Mouse (Mus musculus): ENCODE data around the gene Flot1.

Gene Flot1

DNA sequence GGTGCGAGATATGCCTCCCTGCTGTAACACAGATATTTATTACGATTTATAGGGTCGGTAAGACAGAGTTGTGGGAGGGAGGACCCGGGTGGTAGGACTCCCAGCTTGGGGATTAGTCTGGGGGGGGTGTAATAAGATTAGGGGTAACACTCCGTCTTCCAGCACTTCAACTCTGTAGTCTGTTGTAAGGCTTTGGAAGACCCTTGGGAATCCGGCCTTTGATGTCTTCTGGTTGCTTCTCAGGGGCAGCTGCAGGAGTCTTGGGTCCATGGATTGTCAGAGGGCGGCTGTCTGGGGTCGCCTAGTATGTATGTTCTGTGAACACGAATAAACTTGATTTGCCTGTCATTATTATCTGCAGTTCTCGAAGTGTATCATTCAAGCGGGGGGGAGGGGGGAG is 466 bp upstream of the Flot1 start:
- peaks cover 32% of the 10 kb centered on the region for H3K36me3 ChIP-seq (ENCODE audit: insufficient read depth, low read length)
- peaks cover 41% of the 10 kb centered on the region for H3K4me1 ChIP-seq (replicated peaks; ENCODE audit: low read depth, low read length)
- TF ChIP-seq POU5F1 (IDR thresholded peaks at IDR 0.05; ENCODE audit: borderline replicate concordance, low read length): no peak
- H3K9me3 ChIP-seq (ENCODE audit: low read length): no peaks in the 10 kb centered on the region
- H3K27me3 ChIP-seq (ENCODE audit: insufficient read depth, low read length): peaks cover 15% of the 10 kb centered on the region
- H3K4me3 ChIP-seq (replicated peaks; ENCODE audit: low read length): peak overlapping the region; percentile 88

DNA sequence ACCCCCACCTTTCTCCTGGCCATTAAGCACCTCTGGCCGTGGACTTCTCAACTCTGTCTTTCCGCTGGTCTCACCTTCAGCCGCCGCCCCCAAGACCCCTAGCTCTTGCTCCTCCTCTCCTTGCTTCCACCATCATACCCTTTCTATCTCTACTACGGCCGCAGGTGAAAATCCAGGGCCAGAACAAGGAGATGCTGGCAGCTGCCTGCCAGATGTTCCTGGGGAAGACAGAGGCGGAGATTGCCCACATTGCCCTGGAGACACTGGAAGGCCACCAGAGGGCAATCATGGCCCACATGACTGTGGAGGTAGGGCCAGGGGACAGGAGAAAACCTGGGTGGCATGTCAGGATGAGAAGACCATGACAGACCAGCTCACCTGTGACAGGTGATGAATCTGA is 1.4 kb downstream of the Flot1 start:
- Histone ChIP-seq H3K9me3 (ENCODE audit: low read length) (no peaks in the 10 kb centered on the region), H3K27me3 (ENCODE audit: insufficient read depth, low read length) (peaks cover 14% of the 10 kb centered on the region), H3K4me1 (replicated peaks; ENCODE audit: low read depth, low read length) (peaks cover 44% of the 10 kb centered on the region), H3K36me3 (ENCODE audit: insufficient read depth, low read length) (peaks cover 36% of the 10 kb centered on the region), H3K4me3 (replicated peaks; ENCODE audit: low read length) (peak overlapping the region; percentile 84)
- no peak for TF ChIP-seq NANOG (IDR thresholded peaks at IDR 0.05; ENCODE audit: borderline replicate concordance, low read length)
- no peak for TF ChIP-seq CTCF (conservative IDR thresholded peaks at IDR 0.05; ENCODE audit: low read length)
- TF ChIP-seq POU5F1 (IDR thresholded peaks at IDR 0.05; ENCODE audit: borderline replicate concordance, low read length): no peak

DNA sequence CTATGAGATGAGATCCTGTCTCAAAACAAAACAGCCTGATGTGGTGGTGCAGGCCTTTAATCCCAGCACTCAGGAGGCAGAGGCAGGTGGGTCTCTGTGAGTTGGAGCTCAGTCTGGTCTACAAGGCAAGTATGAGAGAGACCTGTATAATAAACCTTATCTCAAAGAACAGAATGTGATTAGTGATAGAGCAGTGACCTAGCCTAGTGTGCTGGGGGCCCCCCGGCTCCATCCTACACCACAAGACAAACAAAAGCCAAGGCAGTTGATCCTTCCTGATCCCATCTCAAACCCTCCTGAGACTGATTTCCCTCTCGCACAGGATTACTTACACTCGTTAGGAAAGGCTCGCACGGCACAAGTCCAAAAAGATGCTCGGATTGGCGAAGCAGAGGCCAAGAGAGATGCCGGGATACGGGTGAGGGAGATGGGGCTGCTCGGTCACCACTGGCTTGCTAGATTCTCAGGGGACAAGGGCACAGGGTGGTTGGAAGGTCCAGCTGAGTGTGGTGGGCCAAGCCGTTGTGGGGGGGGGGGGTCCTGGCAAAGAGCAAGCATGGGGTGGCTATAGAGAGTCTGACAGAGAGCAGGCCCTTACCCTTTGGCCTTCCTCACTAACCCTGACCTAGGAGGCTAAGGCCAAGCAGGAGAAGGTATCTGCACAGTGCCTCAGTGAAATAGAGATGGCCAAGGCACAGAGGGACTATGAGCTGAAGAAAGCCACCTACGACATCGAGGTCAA is 2.2 kb downstream of the Flot1 start:
- Histone ChIP-seq H3K9me3 (ENCODE audit: low read length) (no peaks in the 10 kb centered on the region), H3K4me1 (replicated peaks; ENCODE audit: low read depth, low read length) (peaks cover 51% of the 10 kb centered on the region), H3K27me3 (ENCODE audit: insufficient read depth, low read length) (peaks cover 7% of the 10 kb centered on the region), H3K36me3 (ENCODE audit: insufficient read depth, low read length) (peaks cover 38% of the 10 kb centered on the region), H3K4me3 (replicated peaks; ENCODE audit: low read length) (no peak overlapping the region)
- TF ChIP-seq CTCF (conservative IDR thresholded peaks at IDR 0.05; ENCODE audit: low read length): no peak
- no peak for TF ChIP-seq POU5F1 (IDR thresholded peaks at IDR 0.05; ENCODE audit: borderline replicate concordance, low read length)
- no peak for TF ChIP-seq NANOG (IDR thresholded peaks at IDR 0.05; ENCODE audit: borderline replicate concordance, low read length)

DNA sequence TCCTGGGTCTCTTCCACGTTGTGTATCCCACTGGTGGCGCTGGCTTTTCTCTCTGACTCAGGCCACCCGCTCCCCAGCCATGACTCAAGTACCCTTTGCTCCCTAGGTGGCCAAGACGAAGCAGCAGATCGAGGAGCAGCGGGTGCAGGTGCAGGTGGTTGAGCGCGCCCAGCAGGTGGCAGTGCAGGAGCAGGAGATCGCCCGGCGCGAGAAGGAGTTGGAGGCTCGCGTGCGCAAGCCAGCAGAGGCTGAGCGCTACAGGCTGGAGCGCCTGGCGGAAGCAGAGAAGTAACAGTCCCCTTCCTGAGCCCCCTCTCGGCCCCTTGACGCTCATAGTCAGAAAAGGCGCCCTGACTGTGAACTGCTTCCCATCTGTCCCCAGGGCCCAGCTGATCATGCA is 6.7 kb downstream of the Flot1 start:
- Histone ChIP-seq H3K9me3 (ENCODE audit: low read length) (no peaks in the 10 kb centered on the region), H3K27me3 (ENCODE audit: insufficient read depth, low read length) (no peaks in the 10 kb centered on the region), H3K4me3 (replicated peaks; ENCODE audit: low read length) (peak overlapping the region; percentile 26; the same call in 1 of the 2 replicates), H3K4me1 (replicated peaks; ENCODE audit: low read depth, low read length) (peaks cover 33% of the 10 kb centered on the region), H3K36me3 (ENCODE audit: insufficient read depth, low read length) (peaks cover 77% of the 10 kb centered on the region)
- TF ChIP-seq NANOG (IDR thresholded peaks at IDR 0.05; ENCODE audit: borderline replicate concordance, low read length): no peak
- TF ChIP-seq CTCF (conservative IDR thresholded peaks at IDR 0.05; ENCODE audit: low read length): peak; percentile 51

DNA sequence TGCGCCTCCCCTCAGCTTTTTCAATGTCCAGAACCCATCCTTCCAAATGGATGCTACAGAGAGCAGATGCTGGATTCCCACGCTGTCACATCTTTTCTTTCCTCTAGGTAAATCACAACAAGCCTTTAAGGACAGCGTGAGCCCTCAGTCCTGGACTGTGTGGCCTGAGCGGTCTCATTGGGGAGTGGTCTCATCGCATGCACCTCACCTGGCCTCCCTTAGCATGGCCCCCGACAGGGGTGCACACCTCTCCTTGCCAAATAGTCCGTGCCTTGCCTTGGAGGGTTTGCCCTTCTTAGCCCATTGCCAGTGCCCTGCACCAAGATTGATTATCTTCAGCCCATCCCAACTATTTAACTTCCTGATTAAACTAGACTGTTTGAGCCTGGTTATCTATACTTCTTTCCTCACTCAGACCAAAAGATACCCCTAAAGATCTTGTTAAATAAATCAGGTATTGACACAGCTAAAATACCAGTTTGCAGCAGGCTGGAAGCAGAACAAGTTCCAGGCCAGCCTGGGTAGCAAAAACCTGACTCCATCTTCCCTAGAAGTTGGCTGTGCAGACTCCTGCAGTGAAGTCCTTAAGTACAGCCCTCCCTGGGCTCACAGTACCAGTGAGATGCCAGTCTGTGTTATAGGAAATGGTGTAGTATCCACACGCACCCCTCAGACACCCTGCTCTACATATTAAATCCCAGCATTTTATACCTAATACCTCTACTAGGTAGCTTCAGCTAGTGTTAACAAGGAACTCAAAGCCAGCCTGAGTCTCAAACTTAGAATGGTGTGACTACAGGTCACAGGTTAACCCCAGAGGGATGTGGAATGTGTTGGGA is 9.6 kb downstream of the Flot1 start:
- Histone ChIP-seq H3K36me3 (ENCODE audit: insufficient read depth, low read length) (peaks cover 70% of the 10 kb centered on the region), H3K4me1 (replicated peaks; ENCODE audit: low read depth, low read length) (peaks cover 46% of the 10 kb centered on the region), H3K4me3 (replicated peaks; ENCODE audit: low read length) (no peak overlapping the region), H3K9me3 (ENCODE audit: low read length) (no peaks in the 10 kb centered on the region), H3K27me3 (ENCODE audit: insufficient read depth, low read length) (no peaks in the 10 kb centered on the region)
- no peak for TF ChIP-seq NANOG (IDR thresholded peaks at IDR 0.05; ENCODE audit: borderline replicate concordance, low read length)
- TF ChIP-seq CTCF (conservative IDR thresholded peaks at IDR 0.05; ENCODE audit: low read length): no peak
- TF ChIP-seq POU5F1 (IDR thresholded peaks at IDR 0.05; ENCODE audit: borderline replicate concordance, low read length): no peak

DNA sequence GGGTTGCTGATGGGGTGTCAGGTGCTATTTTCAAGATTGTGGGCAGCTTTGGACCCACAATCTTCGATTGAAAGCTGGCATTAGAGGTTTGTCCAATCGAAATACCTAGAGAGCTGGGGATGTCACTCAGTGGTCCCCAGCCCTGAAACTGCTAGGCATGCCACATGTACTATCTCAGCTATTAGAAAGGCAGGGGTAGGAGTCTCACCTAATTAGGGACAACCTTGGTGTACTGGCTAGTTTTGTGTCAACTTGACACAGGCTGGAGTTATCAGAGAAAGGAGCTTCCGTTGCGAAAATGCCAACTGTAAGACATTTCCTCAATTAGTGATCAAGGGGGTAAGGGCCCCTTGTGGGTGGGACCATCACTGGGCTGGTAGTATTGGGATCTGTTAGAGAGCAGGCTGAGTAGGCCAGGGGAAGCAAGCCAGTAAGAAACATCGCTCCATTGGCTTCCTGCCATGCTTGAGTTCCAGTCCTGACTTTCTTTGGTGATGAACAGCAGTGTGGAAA is 10.3 kb downstream of the Flot1 start:
- no peaks in the 10 kb centered on the region for H3K9me3 ChIP-seq (ENCODE audit: low read length)
- TF ChIP-seq CTCF (conservative IDR thresholded peaks at IDR 0.05; ENCODE audit: low read length) (no peak), POU5F1 (IDR thresholded peaks at IDR 0.05; ENCODE audit: borderline replicate concordance, low read length) (no peak), NANOG (IDR thresholded peaks at IDR 0.05; ENCODE audit: borderline replicate concordance, low read length) (no peak)
- H3K36me3 ChIP-seq (ENCODE audit: insufficient read depth, low read length): peaks cover 68% of the 10 kb centered on the region
- H3K27me3 ChIP-seq (ENCODE audit: insufficient read depth, low read length): no peaks in the 10 kb centered on the region
- no peak overlapping the region for H3K4me3 ChIP-seq (replicated peaks; ENCODE audit: low read length)
- peaks cover 46% of the 10 kb centered on the region for H3K4me1 ChIP-seq (replicated peaks; ENCODE audit: low read depth, low read length)

DNA sequence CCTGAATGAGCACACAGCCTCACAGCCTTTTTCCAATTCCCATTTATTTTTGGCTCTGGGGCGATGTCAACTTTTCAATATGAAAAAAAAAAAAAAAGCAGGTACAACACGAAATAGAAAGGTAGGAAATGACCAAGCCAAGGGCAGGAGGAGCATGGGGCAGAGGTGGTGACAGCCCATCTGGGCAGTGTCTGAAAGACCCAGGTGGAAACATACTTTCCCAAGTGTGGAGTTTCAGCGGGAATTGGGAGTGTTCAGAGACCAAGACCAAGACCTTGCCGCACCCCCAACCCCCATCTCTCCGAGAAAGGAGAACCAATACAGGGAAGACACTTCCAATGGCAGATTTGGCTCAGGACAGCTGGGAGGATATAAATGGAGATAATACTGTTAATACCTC is 10.9 kb downstream of the Flot1 start:
- Histone ChIP-seq H3K36me3 (ENCODE audit: insufficient read depth, low read length) (peaks cover 68% of the 10 kb centered on the region), H3K9me3 (ENCODE audit: low read length) (no peaks in the 10 kb centered on the region), H3K27me3 (ENCODE audit: insufficient read depth, low read length) (no peaks in the 10 kb centered on the region), H3K4me1 (replicated peaks; ENCODE audit: low read depth, low read length) (peaks cover 48% of the 10 kb centered on the region), H3K4me3 (replicated peaks; ENCODE audit: low read length) (peak overlapping the region; percentile 97)
- TF ChIP-seq NANOG (IDR thresholded peaks at IDR 0.05; ENCODE audit: borderline replicate concordance, low read length) (no peak), CTCF (conservative IDR thresholded peaks at IDR 0.05; ENCODE audit: low read length) (no peak), POU5F1 (IDR thresholded peaks at IDR 0.05; ENCODE audit: borderline replicate concordance, low read length) (no peak)

DNA sequence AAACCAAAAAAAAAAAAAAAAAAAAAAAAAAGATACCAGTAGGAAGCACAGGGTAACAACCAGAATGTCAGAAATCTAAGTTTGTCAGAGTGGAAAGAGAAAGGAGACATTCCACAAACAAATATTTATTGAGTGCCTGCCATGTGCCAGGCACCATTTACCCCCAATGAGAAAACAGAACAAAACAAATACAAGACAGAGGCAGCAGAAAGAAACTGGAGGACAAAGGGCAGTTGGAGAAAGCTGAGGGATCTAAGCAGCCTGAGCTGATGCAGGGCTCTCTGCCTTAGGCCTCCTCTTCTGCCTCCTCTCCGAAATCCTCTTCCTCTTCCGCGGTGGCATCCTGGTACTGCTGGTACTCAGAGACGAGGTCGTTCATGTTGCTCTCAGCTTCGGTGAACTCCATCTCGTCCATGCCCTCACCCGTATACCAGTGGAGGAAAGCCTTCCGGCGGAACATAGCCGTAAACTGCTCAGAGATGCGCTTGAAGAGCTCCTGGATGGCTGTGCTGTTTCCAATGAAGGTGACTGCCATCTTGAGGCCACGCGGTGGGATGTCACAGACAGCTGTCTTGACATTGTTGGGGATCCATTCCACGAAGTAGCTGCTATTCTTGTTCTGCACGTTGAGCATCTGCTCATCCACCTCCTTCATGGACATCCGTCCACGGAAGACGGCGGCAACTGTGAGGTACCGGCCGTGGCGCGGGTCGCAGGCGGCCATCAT is 11.8 kb downstream of the Flot1 start:
- Histone ChIP-seq H3K9me3 (ENCODE audit: low read length) (no peaks in the 10 kb centered on the region), H3K4me1 (replicated peaks; ENCODE audit: low read depth, low read length) (peaks cover 50% of the 10 kb centered on the region), H3K27me3 (ENCODE audit: insufficient read depth, low read length) (no peaks in the 10 kb centered on the region), H3K36me3 (ENCODE audit: insufficient read depth, low read length) (peaks cover 65% of the 10 kb centered on the region), H3K4me3 (replicated peaks; ENCODE audit: low read length) (peak overlapping the region; percentile 97)
- TF ChIP-seq CTCF (conservative IDR thresholded peaks at IDR 0.05; ENCODE audit: low read length) (no peak), POU5F1 (IDR thresholded peaks at IDR 0.05; ENCODE audit: borderline replicate concordance, low read length) (no peak), NANOG (IDR thresholded peaks at IDR 0.05; ENCODE audit: borderline replicate concordance, low read length) (no peak)

All from E14TG2a.4 (cell line).